Mouse (Mus musculus) adrenal gland, adult (tissue): ENCODE measurements at regions not wholly inside any gene's neighbourhood (a gene's known extent, or its start where the extent isn't known, plus 50 kb on each side); places are given as distances from the start of the nearest gene placed in this dataset.
"Not testable (repeated sequence)": the region's sequence is repeated elsewhere in the genome, so short reads cannot be mapped to it uniquely, and the experiment has no call there.

Experiments
- DNase-seq, 2 experiments: peaks; one replicate each; pipeline ENCODE4 v3.0.0; 2022 to 2023; ENCODE audit warnings: low spot score in 1 of 2; ENCODE audit not compliant: inconsistent age in 2 of 2

- peak in 1 of 2 experiments; percentile 31 for DNase-seq
These were observed 83.8 kb downstream of the Fam174a start for GRCm38 (mm10) chr1:95397188-95397587.

GRCm38 (mm10) chr1:95399764-95400163, 86.3 kb downstream of the Fam174a start:
- peak in 1 of 2 experiments; percentile 31 for DNase-seq

GRCm38 (mm10) chr1:95422253-95422652, 108.8 kb downstream of the Fam174a start:
- no peak for DNase-seq

GRCm38 (mm10) chr1:95425420-95425819, 112.0 kb downstream of the Fam174a start:
- no peak for DNase-seq

GRCm38 (mm10) chr1:95437155-95437554, 123.7 kb downstream of the Fam174a start:
- DNase-seq: no peak

- DNase-seq: no peak
These were observed 132.1 kb downstream of the Fam174a start for GRCm38 (mm10) chr1:95445541-95445940.

- no peak for DNase-seq
These were observed 135.6 kb downstream of the Fam174a start for GRCm38 (mm10) chr1:95448962-95449558.

- DNase-seq: peak in 1 of 2 experiments; percentile 18
These were observed 137.5 kb downstream of the Fam174a start for GRCm38 (mm10) chr1:95450920-95451332.

- peak; percentile 63 to 72 for DNase-seq
These were observed 138.3 kb downstream of the Fam174a start for GRCm38 (mm10) chr1:95451755-95452154.

GRCm38 (mm10) chr1:95454246-95454645, 140.8 kb downstream of the Fam174a start:
- no peak for DNase-seq

- no peak for DNase-seq
These were observed 145.9 kb downstream of the Fam174a start for GRCm38 (mm10) chr1:95459355-95459754.

GRCm38 (mm10) chr1:95468095-95468494, 154.7 kb downstream of the Fam174a start:
- peak in 1 of 2 experiments; percentile 17 for DNase-seq

GRCm38 (mm10) chr1:95468772-95469171, 155.3 kb downstream of the Fam174a start:
- DNase-seq: no peak

- no peak for DNase-seq
These were observed 157.1 kb downstream of the Fam174a start for GRCm38 (mm10) chr1:95470491-95470890.

GRCm38 (mm10) chr1:95493004-95493403, 174.4 kb downstream of the St8sia4 start:
- DNase-seq: no peak

- DNase-seq: not testable (repeated sequence)
These were observed 166.7 kb downstream of the St8sia4 start for GRCm38 (mm10) chr1:95500671-95501070.

GRCm38 (mm10) chr1:95508718-95509117, 158.7 kb downstream of the St8sia4 start:
- no peak for DNase-seq

- no peak for DNase-seq
These were observed 138.6 kb downstream of the St8sia4 start for GRCm38 (mm10) chr1:95528726-95529125.

GRCm38 (mm10) chr1:95531017-95531416, 136.4 kb downstream of the St8sia4 start:
- DNase-seq: no peak
